Mouse (Mus musculus) ES-E14 (cell line): ENCODE results near the gene Gm20481. TPM values are rescaled to one million over a fixed set of nuclear protein-coding genes. Genes with fewer than 3 reads are reported as not detected.
"Not testable (repeated sequence)": the region's sequence is repeated elsewhere in the genome, so short reads cannot be mapped to it uniquely, and the experiment has no call there.

Experiments used
- DNase-seq: peaks from one replicate; pipeline ENCODE4 v3.0.0-alpha.2; 2013; ENCODE audit warnings: low read depth, low spot score
- H3K27ac ChIP-seq: 2 replicates; pipeline ENCODE4 v1.5.1; 2012; ENCODE audit warnings: low read depth, mild to moderate bottlenecking, low read length, moderate library complexity, mixed read lengths; ENCODE audit not compliant: poor library complexity, insufficient read depth, severe bottlenecking
- H3K36me3 ChIP-seq: 2 replicates; pipeline ENCODE4 v1.6.1; 2012; ENCODE audit warnings: mild to moderate bottlenecking, low read length, moderate library complexity, mixed read lengths; ENCODE audit not compliant: control insufficient read depth, poor library complexity, insufficient read depth, severe bottlenecking
- H3K4me1 ChIP-seq, 2 experiments: fragments of 150-350 bp in 1 of 2; sonication (generic) in 1 of 2; 2 replicates each; pipeline ENCODE4 v1.6.1; 2012; ENCODE audit warnings: low read length in 2 of 2, mild to moderate bottlenecking in 1 of 2, mixed read lengths in 1 of 2; ENCODE audit not compliant: control insufficient read depth in 2 of 2, insufficient read depth in 2 of 2, poor library complexity in 1 of 2
- H3K4me3 ChIP-seq, 2 experiments: fragments of 150-350 bp in 1 of 2; sonication (generic) in 1 of 2; 2 replicates each; pipeline ENCODE4 v1.5.1; 2012; ENCODE audit warnings: low read length in 2 of 2, low read depth in 1 of 2, mild to moderate bottlenecking in 1 of 2, mixed read lengths in 1 of 2; ENCODE audit not compliant: insufficient read depth in 1 of 2, poor library complexity in 1 of 2, severe bottlenecking in 1 of 2
- H3K9ac ChIP-seq: 2 replicates; pipeline ENCODE4 v1.6.1; 2012; ENCODE audit warnings: low read depth, mild to moderate bottlenecking, low read length, mixed read lengths; ENCODE audit not compliant: poor library complexity, insufficient read depth, severe bottlenecking
- H3K9me3 ChIP-seq: fragments of 150-350 bp; sonication (generic); 2 replicates; pipeline ENCODE4 v1.6.1; 2012; ENCODE audit warnings: low read depth, mild to moderate bottlenecking, low read length; ENCODE audit not compliant: control insufficient read depth, insufficient read depth
- CHD2 ChIP-seq: IDR thresholded peaks from 2 replicates; pipeline ENCODE4 v1.6.1; 2014; ENCODE audit warnings: mild to moderate bottlenecking, low read depth, low read length, inconsistent platforms
- HCFC1 ChIP-seq: IDR thresholded peaks from 2 replicates; pipeline ENCODE4 v1.6.1; 2012; ENCODE audit warnings: low read length, inconsistent platforms, borderline replicate concordance; ENCODE audit not compliant: insufficient read depth
- MAFK ChIP-seq: IDR thresholded peaks from 2 replicates; pipeline ENCODE4 v1.6.1; 2014; ENCODE audit warnings: mild to moderate bottlenecking, low read depth, low read length, inconsistent platforms; ENCODE audit not compliant: insufficient read depth
- ZC3H11A ChIP-seq: IDR thresholded peaks from 2 replicates; pipeline ENCODE4 v1.6.1; 2012; ENCODE audit warnings: low read depth, mild to moderate bottlenecking, inconsistent platforms, low read length, borderline replicate concordance
- ZNF384 ChIP-seq: IDR thresholded peaks from 2 replicates; pipeline ENCODE4 v1.6.1; 2012; ENCODE audit warnings: low read depth, low read length, inconsistent platforms
- in situ Hi-C, 2 experiments: fragments of 600-800 bp; cut with MboI; formaldehyde crosslinking; loops; one replicate each; pipeline ENCODE4 v1.15.1; 2025; ENCODE audit warnings: low sequenced_read_pairs in 2 of 2, inconsistent platforms in 1 of 2; ENCODE audit not compliant: unreplicated experiment in 2 of 2
- total RNA-seq: library from RNA; depleted of rRNA; stranded (reverse); fragments of 300-350 nt; gene quantifications from 2 replicates; pipeline ENCODE4 v1.2.3, GENCODE M21; 2012

Gene Gm20481
- total RNA-seq, 1 experiment, result 1.9 TPM

GRCm38 (mm10) chr17:34981690-34982180 lies 12.0 kb downstream of the Gm20481 start, which contains the start of gene Lsm2:
Gene Lsm2 (plus strand): TSS chr17:34981862.
- Histone ChIP-seq H3K4me1 (peaks cover 0 to 6% of the 10 kb centered on the region in 2 experiments; a peak in 1 of 4 replicates), H3K9ac (peak within 1 kb of the TSS; percentile 95), H3K36me3 (peaks cover 18% of the 10 kb centered on the region), H3K27ac (peak within 1 kb of the TSS; percentile 92), H3K4me3 (peak within 1 kb of the TSS; percentile 86 to 88), H3K9me3 (no peaks in the 10 kb centered on the region)
- peak; percentile 80 for DNase-seq
- in situ Hi-C loops, result no loop called here
- peak; percentile 75 for TF ChIP-seq HCFC1
- TF ChIP-seq ZC3H11A, result no peak

GRCm38 (mm10) chr17:34982328-34982727 lies 12.6 kb downstream of the Gm20481 start:
- no peak for TF ChIP-seq MAFK
- H3K9ac ChIP-seq, result peak overlapping the region; percentile 95
- peak overlapping the region; percentile 86 to 88 for H3K4me3 ChIP-seq
- in situ Hi-C loops, result no loop called here
- H3K27ac ChIP-seq, result peak overlapping the region; percentile 92
- H3K36me3 ChIP-seq, result peaks cover 18% of the 10 kb centered on the region
- H3K4me1 ChIP-seq, result peaks cover 0 to 6% of the 10 kb centered on the region in 2 experiments; a peak in 1 of 4 replicates
- H3K9me3 ChIP-seq, result no peaks in the 10 kb centered on the region
- no peak for DNase-seq

- in situ Hi-C loops, result no loop called here
- 0 out of 4 replicates have a peak, but pooled peaks cover 0 to 2% of the 10 kb centered on the region in 2 experiments for H3K4me1 ChIP-seq
- H3K4me3 ChIP-seq, result no peak overlapping the region
- no peak for DNase-seq
- TF ChIP-seq CHD2 (no peak), ZNF384 (no peak), ZC3H11A (no peak), HCFC1 (no peak), MAFK (no peak)
- no peak overlapping the region for H3K27ac ChIP-seq
- peaks cover 21% of the 10 kb centered on the region for H3K36me3 ChIP-seq
- no peaks in the 10 kb centered on the region for H3K9me3 ChIP-seq
- no peak overlapping the region for H3K9ac ChIP-seq
These were observed 14.5 kb downstream of the Gm20481 start for GRCm38 (mm10) chr17:34984218-34984617.

- Histone ChIP-seq H3K36me3 (peaks cover 10% of the 10 kb centered on the region), H3K4me3 (no peak overlapping the region), H3K9ac (no peak overlapping the region), H3K4me1 (peaks cover 4 to 11% of the 10 kb centered on the region in 2 experiments; a peak in 3 of 4 replicates), H3K27ac (no peak overlapping the region), H3K9me3 (no peaks in the 10 kb centered on the region)
- in situ Hi-C loops, result no loop called here
- no peak for TF ChIP-seq ZC3H11A
- no peak for TF ChIP-seq MAFK
- no peak for TF ChIP-seq CHD2
- TF ChIP-seq ZNF384, result no peak
- no peak for TF ChIP-seq HCFC1
- no peak for DNase-seq
These were observed 25.0 kb downstream of the Gm20481 start for GRCm38 (mm10) chr17:34994751-34995150.

- H3K4me1 ChIP-seq, result peaks cover 4 to 11% of the 10 kb centered on the region in 2 experiments; a peak in 3 of 4 replicates
- in situ Hi-C loops, H3K9me3 ChIP-seq, H3K36me3 ChIP-seq, H3K4me3 ChIP-seq, H3K27ac ChIP-seq, DNase-seq, H3K9ac ChIP-seq: not testable (repeated sequence)
These were observed 25.5 kb downstream of the Gm20481 start for GRCm38 (mm10) chr17:34995192-34995591.

GRCm38 (mm10) chr17:34995927-34996326 lies 26.2 kb downstream of the Gm20481 start:
- H3K9ac ChIP-seq, in situ Hi-C loops, DNase-seq, H3K36me3 ChIP-seq, H3K9me3 ChIP-seq, H3K4me3 ChIP-seq, H3K27ac ChIP-seq: not testable (repeated sequence)
- H3K4me1 ChIP-seq, result peaks cover 4 to 11% of the 10 kb centered on the region in 2 experiments; a peak in 3 of 4 replicates
